Mouse (Mus musculus): Measurements from ENCODE around the gene Slc7a8. TPM values are rescaled to one million over a fixed set of nuclear protein-coding genes. Genes with fewer than 3 reads are reported as not detected.

Gene Slc7a8
- polyA plus RNA-seq (2015; fragmentation: Nextera tagmentation; extraction: Ambion mirVana), result 3.1 and 4.2 TPM in 2 replicates

DNA sequence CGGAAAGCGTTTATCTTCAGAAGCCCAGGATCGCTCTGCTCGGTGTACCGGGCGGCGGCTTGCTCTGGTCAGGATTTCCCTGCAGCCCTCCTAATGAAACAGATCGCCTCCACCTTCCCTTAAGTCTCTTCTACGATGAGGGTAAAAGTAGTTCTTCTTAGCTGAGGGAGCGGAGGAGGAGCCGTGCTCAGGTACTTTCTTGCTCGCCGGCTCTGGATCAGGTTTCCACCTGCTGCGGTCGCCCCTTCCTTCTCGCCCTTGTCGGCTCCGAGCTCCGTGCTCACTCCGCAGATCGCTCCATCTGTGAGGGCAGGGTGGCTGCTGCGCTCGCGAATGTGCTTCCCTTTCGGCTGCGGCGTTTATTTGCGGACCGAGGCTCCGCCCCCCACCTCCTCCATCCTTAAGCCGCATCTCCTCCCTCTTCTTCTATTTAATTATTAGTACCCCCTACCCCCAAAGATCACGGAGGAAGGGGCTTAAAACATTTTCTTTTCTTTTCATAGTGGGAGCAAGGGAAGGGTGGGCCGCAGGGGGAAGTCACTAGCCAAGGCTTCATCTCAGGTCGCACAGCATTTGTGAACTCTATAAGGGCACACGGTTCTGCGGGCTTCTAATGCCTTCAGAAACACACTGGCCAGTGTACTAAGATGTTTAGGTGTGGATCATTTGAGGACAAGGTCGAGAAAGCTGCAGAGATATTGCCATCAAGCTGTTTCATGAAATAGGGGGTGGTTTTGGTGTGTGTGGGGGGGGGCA lies at the start of gene Slc7a8:
Gene Slc7a8, minus strand, starts transcription at position 337 of the 756 bp plus-strand sequence.
- H3K27ac ChIP-seq (replicated peaks), result no peak within 1 kb of the TSS
- H3K27me3 ChIP-seq (ENCODE audit: control insufficient read depth, insufficient read depth, low read length), result no peaks in the 10 kb centered on the region; the same call in 1 of the 2 replicates
- DNase-seq (ENCODE audit: low spot score), result peak; percentile 62
- WGBS, result 3% methylated on average over 37 of the region's 37 CpGs
- H3K4me2 ChIP-seq (replicated peaks; ENCODE audit: low read depth), result peak within 1 kb of the TSS; percentile 79
- H3K4me1 ChIP-seq (replicated peaks; ENCODE audit: control insufficient read depth, insufficient read depth), result no peaks in the 10 kb centered on the region
- no peaks in the 10 kb centered on the region for H3K36me3 ChIP-seq (ENCODE audit: control insufficient read depth, insufficient read depth, low read length)
- ATAC-seq (ENCODE audit: low FRiP score, low TSS enrichment), result peak; percentile 63
- peak within 1 kb of the TSS; percentile 50 for H3K9ac ChIP-seq (ENCODE audit: low read length)
- TF ChIP-seq CTCF (IDR thresholded peaks at IDR 0.05; ENCODE audit: low read depth), result no peak
- peak within 1 kb of the TSS; percentile 52 for H3K4me3 ChIP-seq (ENCODE audit: low read depth, low read length)
- no peaks in the 10 kb centered on the region for H3K9me3 ChIP-seq (ENCODE audit: control insufficient read depth, low read length)

DNA sequence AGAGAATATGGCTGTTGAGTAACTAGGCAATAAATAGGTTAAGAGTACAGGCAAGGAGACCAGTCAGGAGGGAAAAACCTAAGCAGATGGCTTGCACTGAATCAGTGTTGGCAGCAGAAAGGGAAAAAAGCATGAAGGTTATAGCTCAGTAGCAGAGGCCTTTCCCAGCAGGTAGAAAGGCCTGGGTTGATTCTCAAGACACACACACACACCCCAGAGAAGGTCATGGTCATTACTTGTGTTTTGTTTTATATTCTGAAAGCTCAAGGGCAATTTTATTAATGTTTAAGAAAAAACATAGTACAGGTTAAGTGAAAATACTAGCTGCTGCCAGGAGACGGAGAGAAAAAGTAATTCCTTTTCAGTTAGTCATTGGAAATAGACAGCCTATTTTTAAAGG lies 42.0 kb upstream of the Slc7a8 start:
- TF ChIP-seq EP300 (optimal IDR thresholded peaks at IDR 0.05) (no peak), CTCF (IDR thresholded peaks at IDR 0.05; ENCODE audit: low read depth) (no peak)
- Histone ChIP-seq H3K4me1 (replicated peaks; ENCODE audit: control insufficient read depth, insufficient read depth) (no peaks in the 10 kb centered on the region), H3K9ac (ENCODE audit: low read length) (no peak overlapping the region), H3K36me3 (ENCODE audit: control insufficient read depth, insufficient read depth, low read length) (no peaks in the 10 kb centered on the region), H3K4me2 (replicated peaks; ENCODE audit: low read depth) (no peak overlapping the region), H3K27ac (replicated peaks) (no peak overlapping the region), H3K27me3 (ENCODE audit: control insufficient read depth, insufficient read depth, low read length) (no peaks in the 10 kb centered on the region), H3K4me3 (ENCODE audit: low read depth, low read length) (no peak overlapping the region), H3K9me3 (ENCODE audit: control insufficient read depth, low read length) (no peaks in the 10 kb centered on the region)
- ATAC-seq (ENCODE audit: low FRiP score, low TSS enrichment) (no peak), DNase-seq (ENCODE audit: low spot score) (no peak)
- 50% methylated on average over 1 of the region's 1 CpGs for WGBS

GRCm38 (mm10) chr14:54822301-54822700 lies 40.6 kb upstream of the Slc7a8 start:
- DNase-seq (ENCODE audit: low spot score) (no peak), ATAC-seq (ENCODE audit: low FRiP score, low TSS enrichment) (no peak)
- TF ChIP-seq CTCF (IDR thresholded peaks at IDR 0.05; ENCODE audit: low read depth) (no peak), EP300 (optimal IDR thresholded peaks at IDR 0.05) (no peak)
- Histone ChIP-seq H3K36me3 (ENCODE audit: control insufficient read depth, insufficient read depth, low read length) (no peaks in the 10 kb centered on the region), H3K4me3 (ENCODE audit: low read depth, low read length) (no peak overlapping the region), H3K9me3 (ENCODE audit: control insufficient read depth, low read length) (no peaks in the 10 kb centered on the region), H3K4me2 (replicated peaks; ENCODE audit: low read depth) (no peak overlapping the region), H3K9ac (ENCODE audit: low read length) (no peak overlapping the region), H3K27ac (replicated peaks) (no peak overlapping the region), H3K4me1 (replicated peaks; ENCODE audit: control insufficient read depth, insufficient read depth) (no peaks in the 10 kb centered on the region), H3K27me3 (ENCODE audit: control insufficient read depth, insufficient read depth, low read length) (no peaks in the 10 kb centered on the region)
- 62% methylated on average over 2 of the region's 2 CpGs for WGBS

DNA sequence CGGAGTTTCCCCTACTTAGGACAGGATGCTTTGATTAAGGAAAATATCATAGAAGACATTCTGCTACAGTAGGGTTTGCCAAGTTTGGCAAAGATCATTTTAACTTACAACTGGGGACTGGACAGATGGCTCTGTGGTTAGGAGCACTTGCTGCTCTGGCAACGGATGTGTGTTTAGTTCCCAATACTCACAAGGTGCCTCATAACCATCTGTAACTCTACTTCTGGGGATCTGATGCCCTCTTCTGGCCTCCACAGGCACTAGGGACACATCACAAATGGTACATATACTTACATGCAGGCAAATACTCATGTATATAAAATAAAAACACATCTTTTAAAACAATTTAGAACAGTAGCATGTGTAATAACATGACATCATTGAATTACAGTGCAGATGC lies 36.0 kb upstream of the Slc7a8 start:
- Histone ChIP-seq H3K9ac (ENCODE audit: low read length) (no peak overlapping the region), H3K9me3 (ENCODE audit: control insufficient read depth, low read length) (no peaks in the 10 kb centered on the region), H3K4me1 (replicated peaks; ENCODE audit: control insufficient read depth, insufficient read depth) (no peaks in the 10 kb centered on the region), H3K27me3 (ENCODE audit: control insufficient read depth, insufficient read depth, low read length) (no peaks in the 10 kb centered on the region), H3K27ac (replicated peaks) (no peak overlapping the region), H3K36me3 (ENCODE audit: control insufficient read depth, insufficient read depth, low read length) (no peaks in the 10 kb centered on the region), H3K4me2 (replicated peaks; ENCODE audit: low read depth) (no peak overlapping the region), H3K4me3 (ENCODE audit: low read depth, low read length) (no peak overlapping the region)
- TF ChIP-seq CTCF (IDR thresholded peaks at IDR 0.05; ENCODE audit: low read depth) (peak; percentile 74), EP300 (optimal IDR thresholded peaks at IDR 0.05) (no peak)
- WGBS, result 46% methylated on average over 2 of the region's 2 CpGs
- ATAC-seq (ENCODE audit: low FRiP score, low TSS enrichment), result no peak
- peak; percentile 27 for DNase-seq (ENCODE audit: low spot score)

GRCm38 (mm10) chr14:54815737-54816136 lies 34.0 kb upstream of the Slc7a8 start:
- Histone ChIP-seq H3K9me3 (ENCODE audit: control insufficient read depth, low read length) (no peaks in the 10 kb centered on the region), H3K4me3 (ENCODE audit: low read depth, low read length) (no peak overlapping the region), H3K27me3 (ENCODE audit: control insufficient read depth, insufficient read depth, low read length) (no peaks in the 10 kb centered on the region), H3K4me2 (replicated peaks; ENCODE audit: low read depth) (no peak overlapping the region), H3K36me3 (ENCODE audit: control insufficient read depth, insufficient read depth, low read length) (no peaks in the 10 kb centered on the region), H3K4me1 (replicated peaks; ENCODE audit: control insufficient read depth, insufficient read depth) (no peaks in the 10 kb centered on the region), H3K27ac (replicated peaks) (no peak overlapping the region), H3K9ac (ENCODE audit: low read length) (no peak overlapping the region)
- DNase-seq (ENCODE audit: low spot score), result no peak
- 48% methylated on average over 3 of the region's 3 CpGs for WGBS
- TF ChIP-seq EP300 (optimal IDR thresholded peaks at IDR 0.05), result no peak
- TF ChIP-seq CTCF (IDR thresholded peaks at IDR 0.05; ENCODE audit: low read depth), result no peak
- ATAC-seq (ENCODE audit: low FRiP score, low TSS enrichment), result no peak

DNA sequence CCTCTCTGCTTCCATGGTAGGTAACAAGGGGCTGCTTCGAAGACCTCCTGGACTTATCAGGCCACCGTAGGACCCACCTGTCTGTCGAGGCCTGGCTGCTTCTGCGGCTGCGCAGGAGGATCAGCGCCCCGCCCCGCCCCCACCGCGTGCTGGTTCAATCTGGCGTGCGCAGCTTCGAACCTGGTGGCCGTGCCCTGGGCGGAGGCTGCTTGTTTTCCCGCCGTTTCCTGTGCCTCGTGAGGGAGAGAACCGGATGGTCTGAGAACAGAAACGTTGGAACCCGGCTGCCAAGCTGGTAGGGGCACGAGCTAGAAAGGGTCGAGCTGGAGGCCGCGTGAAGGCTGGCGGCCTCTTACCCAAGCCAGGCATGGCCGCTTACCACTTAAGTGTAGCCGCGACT lies 32.2 kb upstream of the Slc7a8 start, which contains the start of gene Rnf212b:
Gene Rnf212b, plus strand, starts transcription at position 151 of the 400 bp plus-strand sequence.
- Histone ChIP-seq H3K4me2 (replicated peaks; ENCODE audit: low read depth) (no peak within 1 kb of the TSS), H3K9ac (ENCODE audit: low read length) (no peak within 1 kb of the TSS), H3K9me3 (ENCODE audit: control insufficient read depth, low read length) (no peaks in the 10 kb centered on the region), H3K36me3 (ENCODE audit: control insufficient read depth, insufficient read depth, low read length) (no peaks in the 10 kb centered on the region), H3K4me3 (ENCODE audit: low read depth, low read length) (no peak within 1 kb of the TSS), H3K27me3 (ENCODE audit: control insufficient read depth, insufficient read depth, low read length) (no peaks in the 10 kb centered on the region), H3K4me1 (replicated peaks; ENCODE audit: control insufficient read depth, insufficient read depth) (no peaks in the 10 kb centered on the region), H3K27ac (replicated peaks) (no peak within 1 kb of the TSS)
- 83% methylated on average over 29 of the region's 29 CpGs for WGBS
- DNase-seq (ENCODE audit: low spot score) (no peak), ATAC-seq (ENCODE audit: low FRiP score, low TSS enrichment) (no peak)
- TF ChIP-seq CTCF (IDR thresholded peaks at IDR 0.05; ENCODE audit: low read depth) (no peak), EP300 (optimal IDR thresholded peaks at IDR 0.05) (no peak)
